Mouse (Mus musculus) kidney, adult 11 months (tissue): ENCODE data around the gene Olfr286.

Experiments
- DNase-seq: peaks from one replicate; pipeline ENCODE4 v3.0.0; 2022

Gene Olfr286

GRCm38 (mm10) chr15:98234350-98234749 lies at the start of gene Olfr286:
Gene Olfr286 (minus strand): TSS chr15:98234450.
- DNase-seq: no peak

GRCm38 (mm10) chr15:98257776-98258175 lies 23.5 kb upstream of the Olfr286 start:
- no peak for DNase-seq

- DNase-seq: no peak
These were observed 22.9 kb upstream of the Olfr286 start, which contains the start of gene H1fnt for GRCm38 (mm10) chr15:98257193-98257592. Gene H1fnt (minus strand): TSS chr15:98257293.

- peak; percentile 90 for DNase-seq
These were observed 22.0 kb upstream of the Olfr286 start for GRCm38 (mm10) chr15:98256271-98256670.

- DNase-seq: no peak
These were observed 1.2 kb upstream of the Olfr286 start for GRCm38 (mm10) chr15:98235442-98235841.

- DNase-seq: no peak
These were observed 8.2 kb downstream of the Olfr286 start for GRCm38 (mm10) chr15:98226096-98226495.

- no peak for DNase-seq
These were observed 8.6 kb downstream of the Olfr286 start for GRCm38 (mm10) chr15:98225610-98226009.

- DNase-seq: no peak
These were observed 11.9 kb downstream of the Olfr286 start for GRCm38 (mm10) chr15:98222377-98222776.

GRCm38 (mm10) chr15:98220877-98221276 lies 13.4 kb downstream of the Olfr286 start, which contains the start of the genes Gm44579 and Olfr287:
Gene Gm44579 (minus strand): TSS chr15:98220977.
Gene Olfr287 (minus strand): TSS chr15:98221056.
- DNase-seq: no peak

GRCm38 (mm10) chr15:98214130-98214529 lies 20.1 kb downstream of the Olfr286 start:
- DNase-seq: no peak

- peak; percentile 8 for DNase-seq
These were observed 20.8 kb downstream of the Olfr286 start for GRCm38 (mm10) chr15:98213336-98213870.

GRCm38 (mm10) chr15:98209676-98210075 lies 24.6 kb downstream of the Olfr286 start:
- peak; percentile 69 for DNase-seq

- no peak for DNase-seq
These were observed 38.8 kb downstream of the Olfr286 start, which contains the start of gene Olfr288 for GRCm38 (mm10) chr15:98195442-98195841. Gene Olfr288 (minus strand): TSS chr15:98195542.

GRCm38 (mm10) chr15:98184456-98184855 lies 49.8 kb downstream of the Olfr286 start:
- no peak for DNase-seq

- DNase-seq: peak; percentile 37
These were observed 52.2 kb downstream of the Olfr286 start for GRCm38 (mm10) chr15:98181856-98182570.

- peak; percentile 93 for DNase-seq
These were observed 53.0 kb downstream of the Olfr286 start for GRCm38 (mm10) chr15:98181132-98181711.

GRCm38 (mm10) chr15:98180567-98181131 lies 53.6 kb downstream of the Olfr286 start:
- no peak for DNase-seq

- no peak for DNase-seq
These were observed 56.9 kb downstream of the Olfr286 start for GRCm38 (mm10) chr15:98177320-98177719.
